Mouse (Mus musculus): ENCODE data around the gene Ntng2.

Gene Ntng2

GRCm38 (mm10) chr2:29235811-29236210, 17.0 kb downstream of the Ntng2 start:
- peak; percentile 26 to 52 for DNase-seq (ENCODE audit: low spot score in 2 of 2)

- DNase-seq (ENCODE audit: low spot score in 2 of 2) = no peak
These were observed 17.8 kb downstream of the Ntng2 start for GRCm38 (mm10) chr2:29235026-29235425.

GRCm38 (mm10) chr2:29234002-29234401, 18.8 kb downstream of the Ntng2 start:
- DNase-seq (ENCODE audit: low spot score in 2 of 2) = no peak

- DNase-seq (ENCODE audit: low spot score in 2 of 2) = no peak
These were observed 22.5 kb downstream of the Ntng2 start for GRCm38 (mm10) chr2:29230191-29230835.

- no peak for DNase-seq (ENCODE audit: low spot score in 2 of 2)
These were observed 26.1 kb downstream of the Ntng2 start for GRCm38 (mm10) chr2:29226671-29227070.

GRCm38 (mm10) chr2:29223591-29224262, 29.1 kb downstream of the Ntng2 start:
- DNase-seq (ENCODE audit: low spot score in 2 of 2) = no peak

- DNase-seq (ENCODE audit: low spot score in 2 of 2) = no peak
These were observed 30.5 kb downstream of the Ntng2 start for GRCm38 (mm10) chr2:29222302-29222701.

- no peak for DNase-seq (ENCODE audit: low spot score in 2 of 2)
These were observed 34.0 kb downstream of the Ntng2 start for GRCm38 (mm10) chr2:29218831-29219230.

- DNase-seq (ENCODE audit: low spot score in 2 of 2) = peak; percentile 55 to 60
These were observed 34.9 kb downstream of the Ntng2 start for GRCm38 (mm10) chr2:29217897-29218296.

- DNase-seq (ENCODE audit: low spot score in 2 of 2) = no peak
These were observed 35.8 kb downstream of the Ntng2 start for GRCm38 (mm10) chr2:29217042-29217441.

- DNase-seq (ENCODE audit: low spot score in 2 of 2) = peak; percentile 37 to 43
These were observed 36.4 kb downstream of the Ntng2 start for GRCm38 (mm10) chr2:29216286-29217012.

- no peak for DNase-seq (ENCODE audit: low spot score in 2 of 2)
These were observed 46.6 kb downstream of the Ntng2 start for GRCm38 (mm10) chr2:29206156-29206555.

GRCm38 (mm10) chr2:29201223-29201955, 51.4 kb downstream of the Ntng2 start:
- no peak for DNase-seq (ENCODE audit: low spot score in 2 of 2)

- peak; percentile 62 to 64 for DNase-seq (ENCODE audit: low spot score in 2 of 2)
These were observed 52.9 kb downstream of the Ntng2 start for GRCm38 (mm10) chr2:29199909-29200308.

GRCm38 (mm10) chr2:29198446-29198845, 54.4 kb downstream of the Ntng2 start:
- DNase-seq (ENCODE audit: low spot score in 2 of 2) = no peak

GRCm38 (mm10) chr2:29196844-29197243, 56.0 kb downstream of the Ntng2 start:
- no peak for DNase-seq (ENCODE audit: low spot score in 2 of 2)

- peak; percentile 68 to 69 for DNase-seq (ENCODE audit: low spot score in 2 of 2)
These were observed 58.0 kb downstream of the Ntng2 start for GRCm38 (mm10) chr2:29194547-29195463.

- DNase-seq (ENCODE audit: low spot score in 2 of 2) = no peak
These were observed 58.8 kb downstream of the Ntng2 start for GRCm38 (mm10) chr2:29193819-29194546.

- no peak for DNase-seq (ENCODE audit: low spot score in 2 of 2)
These were observed 60.1 kb downstream of the Ntng2 start for GRCm38 (mm10) chr2:29192629-29193278.

Measured in right cerebral cortex, adult 2 months (tissue).